Mouse (Mus musculus) embryonic fibroblast, embryonic 13.5 days (primary cell): ENCODE data around the gene Jmjd6.

Source experiments
- CTCF ChIP-seq: IDR thresholded peaks from 2 replicates; pipeline ENCODE4 v1.5.1; 2011; ENCODE audit warnings: mild to moderate bottlenecking, control low read depth, low read length, moderate library complexity, borderline replicate concordance; ENCODE audit not compliant: insufficient read depth
- POLR2A ChIP-seq: IDR thresholded peaks from 2 replicates; pipeline ENCODE4 v1.6.1; 2011; ENCODE audit warnings: low read depth, mild to moderate bottlenecking, control low read depth, low read length, moderate library complexity

GRCm38 (mm10) chr11:116801106-116801505, 42.1 kb downstream of the Jmjd6 start:
- TF ChIP-seq CTCF (no peak), POLR2A (no peak)
